Mouse (Mus musculus) heart, postnatal 25 days (tissue): ENCODE data around the gene Arl15. TPM values are rescaled to one million over a fixed set of nuclear protein-coding genes. Genes with fewer than 3 reads are reported as not detected.

ENCODE experiments used
- DNase-seq: peaks from one replicate; pipeline ENCODE4 v3.0.0; 2022; ENCODE audit warnings: low spot score
- intact Hi-C: fragments of 180-260 bp; cut with DNase I; formaldehyde crosslinking; loops from one replicate; pipeline ENCODE4 v1.15.1; 2025
- total RNA-seq, 2 experiments: library from RNA; stranded (reverse); gene quantifications; 2 replicates each; pipeline ENCODE4 v1.2.3; 2021

The Arl15 gene
- total RNA-seq, 2 experiments from 2014 or later: 8.5 to 9.4 TPM

- intact Hi-C loops: loop anchor here (1.0 to 5.0 kb wide), 3 partner anchors 70 to 598 kb away; partner anchors contain the start of gene Arl15
- DNase-seq: no peak
These were observed 70.6 kb downstream of the Arl15 start for GRCm38 (mm10) chr13:113864893-113865292.

- intact Hi-C loops: loop anchor here (2.0 kb wide), 1 partner anchor 71 kb away; the partner anchor contains the start of gene Arl15
- no peak for DNase-seq
These were observed 71.1 kb downstream of the Arl15 start for GRCm38 (mm10) chr13:113865378-113865777.

- intact Hi-C loops: loop anchor here (2.0 kb wide), 1 partner anchor 71 kb away; the partner anchor contains the start of gene Arl15
- DNase-seq: peak; percentile 29
These were observed 71.5 kb downstream of the Arl15 start for GRCm38 (mm10) chr13:113865806-113866205.

GRCm38 (mm10) chr13:113867736-113868135 lies 73.4 kb downstream of the Arl15 start:
- intact Hi-C loops: no loop called here
- no peak for DNase-seq

GRCm38 (mm10) chr13:113869212-113870205 lies 75.2 kb downstream of the Arl15 start:
- intact Hi-C loops: loop anchor here (10.0 kb wide), 1 partner anchor 205 kb away; no protein-coding TSS in a partner anchor

GRCm38 (mm10) chr13:113870403-113870802 lies 76.1 kb downstream of the Arl15 start:
- no peak for DNase-seq
- intact Hi-C loops: loop anchor here (10.0 kb wide), 1 partner anchor 204 kb away; no protein-coding TSS in a partner anchor

More at GRCm38 (mm10) chr13:113869212-113870205, 75.2 kb downstream of the Arl15 start:
- DNase-seq: no peak

- peak; percentile 44 for DNase-seq
- intact Hi-C loops: loop anchor here (10.0 kb wide), 1 partner anchor 203 kb away; no protein-coding TSS in a partner anchor
These were observed 77.5 kb downstream of the Arl15 start for GRCm38 (mm10) chr13:113871853-113872252.

- DNase-seq: no peak
- intact Hi-C loops: loop anchor here (5.0 to 10.0 kb wide), 2 partner anchors 199 to 647 kb away; no protein-coding TSS in a partner anchor
These were observed 81.4 kb downstream of the Arl15 start for GRCm38 (mm10) chr13:113875724-113876123.

GRCm38 (mm10) chr13:113877420-113877819 lies 83.1 kb downstream of the Arl15 start:
- no peak for DNase-seq
- intact Hi-C loops: loop anchor here (1.0 to 10.0 kb wide), 4 partner anchors 197 to 917 kb away; no protein-coding TSS in a partner anchor

GRCm38 (mm10) chr13:113878571-113878970 lies 84.3 kb downstream of the Arl15 start:
- intact Hi-C loops: loop anchor here (5.0 to 10.0 kb wide), 2 partner anchors 196 to 644 kb away; no protein-coding TSS in a partner anchor
- DNase-seq: no peak

GRCm38 (mm10) chr13:113879651-113880327 lies 85.5 kb downstream of the Arl15 start:
- no peak for DNase-seq
- intact Hi-C loops: loop anchor here (5.0 to 10.0 kb wide), 2 partner anchors 195 to 643 kb away; no protein-coding TSS in a partner anchor

- intact Hi-C loops: no loop called here
- DNase-seq: no peak
These were observed 86.4 kb downstream of the Arl15 start for GRCm38 (mm10) chr13:113880564-113881171.

GRCm38 (mm10) chr13:113882959-113883358 lies 88.7 kb downstream of the Arl15 start:
- intact Hi-C loops: no loop called here
- no peak for DNase-seq

- intact Hi-C loops: no loop called here
These were observed 92.8 kb downstream of the Arl15 start for GRCm38 (mm10) chr13:113887090-113887489.

GRCm38 (mm10) chr13:113888126-113888525 lies 93.8 kb downstream of the Arl15 start:
- DNase-seq: no peak
- intact Hi-C loops: no loop called here

More at GRCm38 (mm10) chr13:113887090-113887489, 92.8 kb downstream of the Arl15 start:
- DNase-seq: no peak

- intact Hi-C loops: no loop called here
These were observed 94.4 kb downstream of the Arl15 start for GRCm38 (mm10) chr13:113888704-113889103.

GRCm38 (mm10) chr13:113889140-113890055 lies 95.1 kb downstream of the Arl15 start:
- intact Hi-C loops: no loop called here
- no peak for DNase-seq

More at GRCm38 (mm10) chr13:113888704-113889103, 94.4 kb downstream of the Arl15 start:
- no peak for DNase-seq

- intact Hi-C loops: no loop called here
These were observed 102.4 kb downstream of the Arl15 start for GRCm38 (mm10) chr13:113896684-113897083.

More at GRCm38 (mm10) chr13:113896684-113897083, 102.4 kb downstream of the Arl15 start:
- no peak for DNase-seq
